Mouse (Mus musculus): ENCODE measurements around the gene Ms4a2.

The Ms4a2 gene

DNA sequence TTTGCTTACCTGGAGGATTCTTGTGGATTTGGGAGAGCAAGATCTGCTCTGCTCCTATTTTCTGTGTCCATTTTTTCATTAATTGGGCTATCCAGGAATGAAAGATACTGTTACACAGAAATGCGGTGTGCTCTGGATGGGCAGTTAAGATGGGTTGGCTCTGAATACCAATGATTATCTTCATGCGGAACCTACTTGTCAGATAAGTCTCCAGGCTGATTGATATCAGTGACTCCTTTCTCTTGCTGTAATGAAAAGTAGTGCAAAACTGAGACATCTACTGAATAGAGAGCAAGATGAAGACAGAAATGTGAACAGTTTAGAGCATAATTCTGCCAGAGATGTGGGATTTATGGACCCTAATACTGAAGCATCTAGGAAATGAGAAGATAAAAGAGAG, at the start of gene Ms4a2:
Gene Ms4a2 (minus strand): TSS at position 169 of the 400 bp plus-strand sequence.
- DNase-seq = no peak

- no peak for DNase-seq
Measured at GRCm38 (mm10) chr19:11661562-11661961, 38.0 kb upstream of the Ms4a2 start.

GRCm38 (mm10) chr19:11660459-11660858, 36.9 kb upstream of the Ms4a2 start, which contains the start of gene Oosp2:
Gene Oosp2 (minus strand): TSS chr19:11660559.
- DNase-seq = no peak

GRCm38 (mm10) chr19:11659142-11659541, 35.6 kb upstream of the Ms4a2 start:
- DNase-seq = no peak

- no peak for DNase-seq
Measured at GRCm38 (mm10) chr19:11649564-11649963, 26.0 kb upstream of the Ms4a2 start.

DNA sequence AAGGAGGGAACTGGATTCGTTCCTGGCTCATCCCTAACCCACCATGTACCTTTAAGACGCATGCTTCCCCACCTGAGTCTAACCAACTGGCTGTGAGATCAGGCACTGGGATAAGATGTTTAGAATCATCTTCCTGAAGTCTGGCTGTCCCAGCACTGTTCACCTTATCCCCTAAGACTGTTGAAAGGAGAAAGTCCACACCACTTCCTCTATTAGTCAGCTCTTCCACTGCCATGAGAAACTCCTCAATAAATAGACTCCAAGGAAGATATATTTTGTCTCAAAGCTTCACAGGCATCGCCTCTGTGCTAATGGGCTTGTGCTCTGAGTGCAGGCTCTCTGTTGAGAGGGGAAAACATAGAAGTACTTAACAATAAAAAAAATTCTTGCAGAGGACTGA, 22.6 kb upstream of the Ms4a2 start:
- DNase-seq = no peak

- no peak for DNase-seq
Measured at GRCm38 (mm10) chr19:11640732-11641131, 17.2 kb upstream of the Ms4a2 start, which contains the start of gene Ms4a3. Gene Ms4a3 (minus strand): TSS chr19:11640851.

- no peak for DNase-seq
Measured at GRCm38 (mm10) chr19:11639038-11639437, 15.5 kb upstream of the Ms4a2 start.

- no peak for DNase-seq
Measured at GRCm38 (mm10) chr19:11635572-11635971, 12.1 kb upstream of the Ms4a2 start.

DNA sequence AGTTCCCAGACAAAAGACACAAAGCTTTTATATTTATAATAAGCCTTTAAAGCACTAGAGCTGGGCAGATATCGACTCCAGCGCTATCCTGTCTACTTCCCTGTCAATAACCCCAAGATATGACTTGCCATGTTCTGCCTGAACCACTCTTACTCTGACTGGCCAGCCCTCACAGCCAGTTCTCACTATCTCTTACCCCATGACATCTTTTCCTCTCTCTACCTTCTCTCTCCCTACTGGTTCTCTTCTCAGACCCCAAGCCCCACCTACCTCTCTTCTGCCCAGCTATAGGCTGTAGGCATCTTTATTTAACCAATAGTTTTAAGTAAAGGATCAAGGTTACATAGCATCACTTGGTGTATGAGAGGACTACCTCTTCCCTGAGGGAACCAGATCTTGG, 10.8 kb upstream of the Ms4a2 start:
- DNase-seq = no peak

DNA sequence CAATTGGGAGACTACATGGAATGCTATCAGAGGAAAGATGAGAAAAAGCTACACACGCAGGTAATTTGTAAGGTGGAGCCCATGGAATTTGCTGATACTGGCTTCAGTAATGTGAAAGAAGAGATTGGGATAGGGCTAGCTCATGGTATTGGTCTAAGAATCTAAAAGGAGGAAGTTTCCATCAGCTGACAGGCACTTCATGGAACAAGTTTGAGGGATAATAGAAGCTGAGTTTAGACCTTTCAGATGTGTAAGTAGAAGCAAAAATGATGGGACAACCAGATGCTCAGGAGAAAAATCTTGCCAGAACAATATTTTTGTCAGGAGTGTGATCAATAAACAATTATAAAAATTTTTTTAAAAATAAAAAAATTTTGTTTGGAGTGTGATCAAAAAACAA, 10.2 kb upstream of the Ms4a2 start:
- DNase-seq = no peak

DNA sequence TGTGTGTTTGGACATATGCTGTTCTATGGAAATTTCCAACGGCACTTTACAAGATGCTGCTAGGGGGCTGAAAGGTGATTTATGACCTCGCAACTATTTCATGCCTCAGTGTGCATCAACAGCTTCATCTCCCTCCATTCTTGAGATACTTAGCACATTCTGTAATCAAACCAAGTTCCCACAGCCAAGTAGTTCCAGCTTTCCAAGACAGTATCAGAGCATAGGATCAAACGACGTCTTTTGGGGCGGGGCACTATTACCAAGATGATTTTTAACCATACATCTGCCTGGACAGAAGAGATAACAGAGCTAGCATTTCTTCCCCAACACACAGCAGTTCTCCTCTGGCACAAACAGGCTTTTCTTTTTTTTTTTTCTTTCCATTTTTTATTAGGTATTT, 1.7 kb upstream of the Ms4a2 start:
- DNase-seq = no peak

GRCm38 (mm10) chr19:11624800-11625199, 1.3 kb upstream of the Ms4a2 start:
- DNase-seq = no peak

- no peak for DNase-seq
Measured at GRCm38 (mm10) chr19:11617983-11618382, 5.5 kb downstream of the Ms4a2 start.

DNA sequence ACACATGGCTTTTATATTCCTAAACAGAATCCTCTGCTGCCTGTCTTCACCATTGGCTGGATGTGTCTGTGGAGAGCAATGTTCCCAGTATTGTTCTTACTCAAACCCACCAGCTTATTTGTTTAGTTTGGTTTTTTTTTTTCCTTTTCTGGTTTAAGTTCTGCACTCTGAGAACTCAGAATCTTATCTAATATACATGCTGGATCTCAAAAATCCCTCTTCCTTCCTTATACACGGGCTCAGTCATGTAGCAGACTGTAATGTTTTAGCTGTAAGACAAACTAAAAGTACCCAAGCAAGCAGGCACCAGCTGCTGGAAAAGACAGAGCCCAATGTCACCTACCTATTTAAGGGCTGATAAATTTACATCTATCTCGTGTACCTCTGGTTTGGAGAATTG, 8.7 kb downstream of the Ms4a2 start:
- DNase-seq = no peak

GRCm38 (mm10) chr19:11613776-11614443, 9.6 kb downstream of the Ms4a2 start:
- DNase-seq = no peak

- no peak for DNase-seq
Measured at GRCm38 (mm10) chr19:11613084-11613483, 10.4 kb downstream of the Ms4a2 start.

DNA sequence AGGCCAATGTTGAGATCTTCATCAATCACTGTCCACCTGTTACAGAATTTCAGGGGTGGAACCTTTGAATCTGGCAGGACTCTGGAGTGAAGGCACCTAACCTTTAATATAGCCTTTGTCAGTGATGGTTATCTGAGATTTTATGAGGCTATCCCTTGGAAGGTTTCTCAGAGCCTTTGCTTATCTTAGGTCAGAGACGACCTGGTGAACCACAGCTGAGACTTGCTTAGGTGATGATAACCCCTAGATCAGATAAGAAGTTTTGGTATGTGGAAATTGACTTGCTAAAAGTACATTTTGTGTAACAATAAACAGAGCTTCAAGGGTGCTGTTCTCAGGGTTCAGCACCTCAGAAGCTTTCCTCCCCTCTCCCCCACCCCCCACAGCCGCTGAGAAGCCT, 11.2 kb downstream of the Ms4a2 start:
- no peak for DNase-seq

DNA sequence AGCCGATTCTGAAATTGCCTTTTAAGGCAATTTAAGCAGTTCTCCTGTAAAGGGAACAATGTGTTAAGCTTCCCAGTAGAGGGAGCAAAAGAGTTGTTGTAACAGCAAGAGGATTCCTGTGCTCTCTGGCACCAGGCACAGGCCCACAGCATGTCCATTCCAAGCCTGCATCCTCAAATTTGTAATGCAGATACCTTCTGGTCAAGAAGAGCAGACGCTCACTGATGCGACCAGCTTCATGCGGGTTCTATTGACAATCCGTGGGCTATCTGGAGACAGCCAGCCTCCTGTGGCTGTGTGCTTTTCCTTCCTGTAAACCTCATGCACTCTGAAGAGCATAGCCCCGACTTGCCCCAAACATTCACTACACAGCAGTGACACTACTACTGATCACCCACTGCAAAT, 12.0 kb downstream of the Ms4a2 start:
- peak; percentile 21 for DNase-seq

GRCm38 (mm10) chr19:11608172-11608571, 15.3 kb downstream of the Ms4a2 start:
- peak; percentile 47 for DNase-seq

DNA sequence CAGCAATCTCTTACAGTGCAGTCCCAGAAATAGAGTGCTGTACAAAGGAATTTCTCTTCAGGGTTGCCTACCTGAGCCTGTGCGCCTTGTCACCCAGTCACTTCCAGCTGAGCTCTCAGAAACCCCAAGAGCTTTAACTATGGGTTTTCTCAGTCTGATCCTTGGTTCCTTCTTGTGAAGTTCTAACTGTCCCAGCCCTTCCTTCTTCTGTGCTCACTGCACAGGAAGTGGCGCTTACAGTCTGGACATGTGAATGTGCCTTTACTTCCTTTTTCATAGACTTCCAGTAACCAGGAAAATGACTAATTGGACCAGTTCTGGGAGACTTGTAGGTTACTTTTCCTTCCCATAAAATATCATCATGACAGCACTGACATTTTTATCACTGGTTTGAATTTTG, 18.9 kb downstream of the Ms4a2 start, which contains the start of gene Ms4a6d:
Gene Ms4a6d (minus strand): TSS at position 247 of the 400 bp plus-strand sequence.
- DNase-seq = no peak

- DNase-seq = peak; percentile 72
Measured at GRCm38 (mm10) chr19:11602026-11602425, 21.5 kb downstream of the Ms4a2 start.

DNA sequence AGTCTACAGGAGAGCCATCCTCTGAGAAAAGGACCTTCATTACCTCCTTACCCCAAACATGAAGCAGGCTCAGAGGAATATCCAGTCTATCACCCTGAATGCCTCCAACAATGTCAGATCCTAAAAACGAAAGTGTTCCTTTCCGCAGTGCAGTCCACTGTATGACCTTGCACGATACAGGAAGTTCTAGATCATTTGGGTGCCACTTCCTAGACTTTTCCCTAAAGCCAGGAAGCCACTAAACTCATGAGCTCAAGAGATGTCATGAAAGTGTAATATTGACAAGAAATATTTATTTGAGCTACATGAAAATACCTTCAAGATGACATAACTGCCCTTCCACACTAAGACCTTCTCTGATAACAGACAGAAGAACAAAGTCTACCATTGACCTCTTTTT, 22.2 kb downstream of the Ms4a2 start:
- DNase-seq = no peak

DNA sequence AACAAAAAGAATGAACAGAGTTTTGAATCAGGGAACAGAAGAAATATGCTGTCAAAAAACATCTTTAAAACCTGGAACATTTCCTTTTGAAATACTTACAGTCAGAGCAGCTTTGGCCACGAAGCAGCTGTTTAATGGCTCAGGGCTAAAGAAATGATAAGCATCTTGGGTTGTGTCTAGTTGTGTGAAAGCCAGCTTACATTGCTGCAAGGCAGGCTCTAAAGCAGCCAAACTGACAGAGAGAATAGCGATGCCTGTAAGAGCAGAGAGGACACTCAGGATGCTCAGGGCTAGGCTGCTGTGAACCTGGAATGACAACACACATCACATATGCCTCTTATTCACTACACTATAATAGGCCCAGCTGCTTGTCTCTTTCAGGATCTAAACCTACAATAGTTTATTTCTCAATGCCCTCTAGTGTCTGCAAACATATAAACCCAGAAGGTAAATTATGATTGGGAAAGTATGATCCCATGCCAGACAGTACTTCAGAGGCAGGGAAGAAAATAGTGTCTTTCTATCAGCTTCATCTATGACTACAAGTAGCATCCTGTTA, 33.5 kb downstream of the Ms4a2 start:
- no peak for DNase-seq

DNA sequence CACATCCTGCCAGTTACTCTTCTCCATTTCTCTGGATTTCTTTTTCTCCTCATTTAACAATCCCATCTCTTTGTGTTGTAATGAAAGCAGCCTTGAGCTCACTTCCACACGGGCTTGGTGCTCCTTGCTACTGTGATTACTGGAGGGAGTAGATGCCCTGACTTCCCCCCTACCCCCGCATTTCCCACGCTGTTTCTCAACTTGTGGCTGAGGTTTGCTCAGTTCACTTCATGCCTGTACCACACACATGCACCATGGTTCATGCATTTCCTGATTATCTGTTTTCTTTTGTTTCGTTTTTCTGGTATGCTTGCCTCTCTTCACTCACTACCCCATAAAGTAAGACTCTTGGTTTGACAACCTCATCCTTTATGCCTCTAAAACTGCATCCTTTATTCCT, 34.3 kb downstream of the Ms4a2 start:
- peak; percentile 62 for DNase-seq

Data from thymus, postnatal 14 days (tissue).